Mouse (Mus musculus): ENCODE data around the gene Tent5b.

The Tent5b gene

GRCm38 (mm10) chr4:133479458-133480184 is at the start of gene Tent5b:
TSS of gene Tent5b (plus strand) at chr4:133480132.
- DNase-seq (ENCODE audit: low spot score in 2 of 2): peak; percentile 98 to 99

- DNase-seq (ENCODE audit: low spot score in 2 of 2): no peak
Observed at GRCm38 (mm10) chr4:133431508-133431907, 48.4 kb upstream of the Tent5b start.

GRCm38 (mm10) chr4:133432560-133433171 is 47.3 kb upstream of the Tent5b start:
- no peak for DNase-seq (ENCODE audit: low spot score in 2 of 2)

GRCm38 (mm10) chr4:133435921-133436320 is 44.0 kb upstream of the Tent5b start:
- DNase-seq (ENCODE audit: low spot score in 2 of 2): no peak

GRCm38 (mm10) chr4:133439460-133440376 is 40.2 kb upstream of the Tent5b start:
- DNase-seq (ENCODE audit: low spot score in 2 of 2): no peak

- no peak for DNase-seq (ENCODE audit: low spot score in 2 of 2)
Observed at GRCm38 (mm10) chr4:133440377-133440795, 39.5 kb upstream of the Tent5b start.

GRCm38 (mm10) chr4:133442194-133442593 is 37.7 kb upstream of the Tent5b start:
- DNase-seq (ENCODE audit: low spot score in 2 of 2): no peak

- DNase-seq (ENCODE audit: low spot score in 2 of 2): no peak
Observed at GRCm38 (mm10) chr4:133443085-133443484, 36.8 kb upstream of the Tent5b start.

GRCm38 (mm10) chr4:133445727-133446126 is 34.2 kb upstream of the Tent5b start:
- DNase-seq (ENCODE audit: low spot score in 2 of 2): no peak

- DNase-seq (ENCODE audit: low spot score in 2 of 2): no peak
Observed at GRCm38 (mm10) chr4:133447366-133447765, 32.6 kb upstream of the Tent5b start.

- DNase-seq (ENCODE audit: low spot score in 2 of 2): no peak
Observed at GRCm38 (mm10) chr4:133447967-133448366, 32.0 kb upstream of the Tent5b start.

- DNase-seq (ENCODE audit: low spot score in 2 of 2): no peak
Observed at GRCm38 (mm10) chr4:133448708-133449388, 31.1 kb upstream of the Tent5b start.

- DNase-seq (ENCODE audit: low spot score in 2 of 2): peak in 1 of 2 experiments; percentile 55
Observed at GRCm38 (mm10) chr4:133449726-133450125, 30.2 kb upstream of the Tent5b start.

GRCm38 (mm10) chr4:133451536-133451935 is 28.4 kb upstream of the Tent5b start:
- peak; percentile 77 to 79 for DNase-seq (ENCODE audit: low spot score in 2 of 2)

- DNase-seq (ENCODE audit: low spot score in 2 of 2): no peak
Observed at GRCm38 (mm10) chr4:133452433-133452832, 27.5 kb upstream of the Tent5b start.

GRCm38 (mm10) chr4:133458044-133458443 is 21.9 kb upstream of the Tent5b start:
- no peak for DNase-seq (ENCODE audit: low spot score in 2 of 2)

- no peak for DNase-seq (ENCODE audit: low spot score in 2 of 2)
Observed at GRCm38 (mm10) chr4:133460006-133460405, 19.9 kb upstream of the Tent5b start.

GRCm38 (mm10) chr4:133460796-133461325 is 19.1 kb upstream of the Tent5b start:
- no peak for DNase-seq (ENCODE audit: low spot score in 2 of 2)

- no peak for DNase-seq (ENCODE audit: low spot score in 2 of 2)
Observed at GRCm38 (mm10) chr4:133461362-133461761, 18.6 kb upstream of the Tent5b start.

GRCm38 (mm10) chr4:133463184-133463583 is 16.7 kb upstream of the Tent5b start:
- DNase-seq (ENCODE audit: low spot score in 2 of 2): no peak

GRCm38 (mm10) chr4:133468080-133468479 is 11.9 kb upstream of the Tent5b start:
- DNase-seq (ENCODE audit: low spot score in 2 of 2): peak; percentile 78 to 79

Data from urinary bladder, adult 18-20 months (tissue).